Mouse (Mus musculus): ENCODE results near the gene Tgif2. TPM values are rescaled to one million over a fixed set of nuclear protein-coding genes. Genes with fewer than 3 reads are reported as not detected.
"Not testable (repeated sequence)": the region's sequence is repeated elsewhere in the genome, so short reads cannot be mapped to it uniquely, and the experiment has no call there.

Gene Tgif2
- polyA plus RNA-seq, 1 experiment: 19.6 TPM

DNA sequence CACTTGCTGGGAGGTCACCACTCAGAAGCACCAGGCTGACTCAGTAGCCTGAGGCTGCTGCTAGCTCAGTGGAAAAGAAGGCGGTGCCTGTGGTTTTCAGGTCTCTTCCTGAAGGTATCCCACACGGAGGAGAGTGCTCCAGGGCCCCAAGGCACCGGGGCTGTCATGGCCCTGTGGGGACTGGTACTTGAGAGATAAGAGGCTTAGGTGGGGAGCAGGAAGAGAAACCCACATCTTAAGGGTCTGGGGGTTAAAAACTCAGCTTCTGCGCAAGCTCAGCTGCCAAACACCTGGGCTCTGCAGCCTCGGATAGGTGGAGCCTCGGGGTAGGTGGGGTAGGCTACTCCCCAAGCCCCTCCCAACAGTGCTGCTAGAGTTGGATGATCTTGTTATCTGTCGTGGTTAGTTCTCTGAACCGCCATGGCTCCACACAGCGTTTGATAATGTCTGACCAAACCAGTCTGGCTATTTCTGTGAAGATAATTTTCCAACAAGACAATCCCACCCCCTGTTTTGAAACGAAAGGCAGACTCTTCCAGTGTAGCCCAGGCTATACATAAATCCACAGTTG is 42.7 kb downstream of the Tgif2 start:
- no peak overlapping the region for H3K4me3 ChIP-seq (ENCODE audit: insufficient read depth, poor library complexity, severe bottlenecking)
- H3ac ChIP-seq (ENCODE audit: control insufficient read depth, insufficient read length, low read depth): no peak overlapping the region
- TF ChIP-seq CTCF (IDR thresholded peaks at IDR 0.05; ENCODE audit: control insufficient read depth, insufficient read depth, insufficient read length): no peak
- no peak for TF ChIP-seq CEBPB (IDR thresholded peaks at IDR 0.05; ENCODE audit: low read depth)
- TF ChIP-seq USF1 (IDR thresholded peaks at IDR 0.05; ENCODE audit: low read depth): no peak
- no peak for TF ChIP-seq MYOD1 (IDR thresholded peaks at IDR 0.05; ENCODE audit: control insufficient read depth, insufficient read length, low read depth)
- TF ChIP-seq FOSL1 (IDR thresholded peaks at IDR 0.05; ENCODE audit: insufficient read depth, low read length, poor library complexity, severe bottlenecking): no peak
- no peak for TF ChIP-seq MYOG (IDR thresholded peaks at IDR 0.05; ENCODE audit: control insufficient read depth, extremely low read depth, insufficient read length)
- TF ChIP-seq MAX (IDR thresholded peaks at IDR 0.05): no peak
- no peaks in the 10 kb centered on the region for H3K79me3 ChIP-seq (ENCODE audit: low read depth)
- H3K27me3 ChIP-seq (ENCODE audit: control insufficient read depth, insufficient read depth, insufficient read length): no peaks in the 10 kb centered on the region
- H3K79me2 ChIP-seq (ENCODE audit: control insufficient read depth, insufficient read depth): no peaks in the 10 kb centered on the region
- no peaks in the 10 kb centered on the region for H3K36me3 ChIP-seq (ENCODE audit: control insufficient read depth, insufficient read depth)

DNA sequence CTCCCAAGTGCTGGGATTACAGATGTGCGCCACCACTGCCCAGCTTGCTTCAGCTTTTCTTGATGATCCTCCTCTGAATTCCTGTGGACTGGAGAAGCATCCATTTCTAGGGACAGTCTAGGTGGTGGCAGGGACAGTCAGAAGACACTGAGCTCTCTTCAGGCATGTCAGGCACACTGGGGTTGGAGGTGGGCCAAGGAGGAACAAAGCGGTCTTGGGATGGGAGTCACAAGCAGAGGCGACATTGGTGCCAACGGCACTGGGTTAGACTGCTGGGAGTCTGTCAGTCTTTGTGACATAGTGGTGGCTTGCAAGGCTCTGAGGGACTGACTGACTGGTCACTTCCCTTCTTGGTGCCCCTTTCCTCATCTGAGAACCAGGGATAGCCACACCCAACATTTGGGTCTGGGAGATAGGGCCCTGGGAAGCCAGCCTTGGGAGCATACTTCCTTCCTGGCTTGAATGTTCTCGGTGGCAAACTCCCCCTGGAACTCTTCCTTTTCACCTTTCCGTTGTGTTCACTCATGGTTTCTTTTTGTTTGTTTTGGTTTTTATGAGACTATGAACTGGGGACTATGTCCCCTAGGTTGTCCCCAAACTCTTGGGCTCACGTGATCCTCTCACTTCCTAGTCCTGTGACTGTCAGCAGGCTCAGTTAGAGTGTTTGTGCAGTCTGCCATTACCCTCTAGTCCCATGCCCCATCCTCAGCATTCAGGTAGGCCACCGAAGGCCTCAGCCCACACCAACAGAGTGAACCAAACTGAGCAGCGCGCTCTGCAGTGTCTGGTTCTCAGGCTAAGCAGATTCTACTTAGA is 44.8 kb downstream of the Tgif2 start:
- TF ChIP-seq CEBPB (IDR thresholded peaks at IDR 0.05; ENCODE audit: low read depth) (no peak), CTCF (IDR thresholded peaks at IDR 0.05; ENCODE audit: control insufficient read depth, insufficient read depth, insufficient read length) (no peak), MYOG (IDR thresholded peaks at IDR 0.05; ENCODE audit: control insufficient read depth, extremely low read depth, insufficient read length) (no peak), USF1 (IDR thresholded peaks at IDR 0.05; ENCODE audit: low read depth) (no peak), MAX (IDR thresholded peaks at IDR 0.05) (no peak), MYOD1 (IDR thresholded peaks at IDR 0.05; ENCODE audit: control insufficient read depth, insufficient read length, low read depth) (no peak), FOSL1 (IDR thresholded peaks at IDR 0.05; ENCODE audit: insufficient read depth, low read length, poor library complexity, severe bottlenecking) (no peak)
- no peaks in the 10 kb centered on the region for H3K79me3 ChIP-seq (ENCODE audit: low read depth)
- H3ac ChIP-seq (ENCODE audit: control insufficient read depth, insufficient read length, low read depth): no peak overlapping the region
- no peaks in the 10 kb centered on the region for H3K79me2 ChIP-seq (ENCODE audit: control insufficient read depth, insufficient read depth)
- no peak overlapping the region for H3K4me3 ChIP-seq (ENCODE audit: insufficient read depth, poor library complexity, severe bottlenecking)
- H3K36me3 ChIP-seq (ENCODE audit: control insufficient read depth, insufficient read depth): no peaks in the 10 kb centered on the region
- H3K27me3 ChIP-seq (ENCODE audit: control insufficient read depth, insufficient read depth, insufficient read length): no peaks in the 10 kb centered on the region

DNA sequence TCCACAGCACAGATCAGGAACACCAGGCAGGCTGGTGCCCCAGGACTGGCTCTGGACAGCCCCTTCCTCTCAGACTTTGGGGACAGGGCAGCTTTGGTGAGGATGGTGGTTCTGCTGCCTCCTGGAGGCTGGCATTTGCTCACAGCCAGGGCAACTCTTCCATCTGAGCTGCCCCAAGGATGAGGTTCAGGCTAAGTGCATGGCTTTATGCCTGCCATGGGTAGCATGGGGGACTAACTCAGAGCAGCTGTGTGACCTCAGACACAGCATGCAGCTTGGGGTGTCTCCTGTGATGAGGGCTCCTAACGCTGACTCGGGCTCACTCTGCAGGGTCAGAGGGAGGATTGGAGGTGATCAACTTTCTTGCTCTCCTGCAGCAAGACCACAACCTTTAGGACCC is 45.9 kb downstream of the Tgif2 start:
- not testable (repeated sequence) for H3K4me3 ChIP-seq (ENCODE audit: insufficient read depth, poor library complexity, severe bottlenecking); H3K36me3 ChIP-seq (ENCODE audit: control insufficient read depth, insufficient read depth); H3K79me3 ChIP-seq (ENCODE audit: low read depth); H3K79me2 ChIP-seq (ENCODE audit: control insufficient read depth, insufficient read depth); H3K27me3 ChIP-seq (ENCODE audit: control insufficient read depth, insufficient read depth, insufficient read length); H3ac ChIP-seq (ENCODE audit: control insufficient read depth, insufficient read length, low read depth)

- no peaks in the 10 kb centered on the region for H3K79me3 ChIP-seq (ENCODE audit: low read depth)
- TF ChIP-seq FOSL1 (IDR thresholded peaks at IDR 0.05; ENCODE audit: insufficient read depth, low read length, poor library complexity, severe bottlenecking): no peak
- TF ChIP-seq CTCF (IDR thresholded peaks at IDR 0.05; ENCODE audit: control insufficient read depth, insufficient read depth, insufficient read length): no peak
- no peak for TF ChIP-seq MAX (IDR thresholded peaks at IDR 0.05)
- TF ChIP-seq USF1 (IDR thresholded peaks at IDR 0.05; ENCODE audit: low read depth): no peak
- TF ChIP-seq MYOG (IDR thresholded peaks at IDR 0.05; ENCODE audit: control insufficient read depth, extremely low read depth, insufficient read length): no peak
- no peak overlapping the region for H3K4me3 ChIP-seq (ENCODE audit: insufficient read depth, poor library complexity, severe bottlenecking)
- H3K79me2 ChIP-seq (ENCODE audit: control insufficient read depth, insufficient read depth): no peaks in the 10 kb centered on the region
- no peaks in the 10 kb centered on the region for H3K27me3 ChIP-seq (ENCODE audit: control insufficient read depth, insufficient read depth, insufficient read length)
- no peak overlapping the region for H3ac ChIP-seq (ENCODE audit: control insufficient read depth, insufficient read length, low read depth)
- H3K36me3 ChIP-seq (ENCODE audit: control insufficient read depth, insufficient read depth): no peaks in the 10 kb centered on the region
These were observed 46.4 kb downstream of the Tgif2 start for GRCm38 (mm10) chr2:156886084-156886631.

GRCm38 (mm10) chr2:156887017-156887416 is 47.2 kb downstream of the Tgif2 start, which contains the start of gene Sla2:
TSS of gene Sla2 (minus strand) at chr2:156887192.
- Histone ChIP-seq H3K4me3 (ENCODE audit: insufficient read depth, poor library complexity, severe bottlenecking) (no peak within 1 kb of the TSS), H3K27me3 (ENCODE audit: control insufficient read depth, insufficient read depth, insufficient read length) (no peaks in the 10 kb centered on the region), H3K36me3 (ENCODE audit: control insufficient read depth, insufficient read depth) (no peaks in the 10 kb centered on the region), H3K79me2 (ENCODE audit: control insufficient read depth, insufficient read depth) (no peaks in the 10 kb centered on the region), H3ac (ENCODE audit: control insufficient read depth, insufficient read length, low read depth) (no peak within 1 kb of the TSS), H3K79me3 (ENCODE audit: low read depth) (no peaks in the 10 kb centered on the region)
- TF ChIP-seq MYOD1 (IDR thresholded peaks at IDR 0.05; ENCODE audit: control insufficient read depth, insufficient read length, low read depth): no peak
- TF ChIP-seq CTCF (IDR thresholded peaks at IDR 0.05; ENCODE audit: control insufficient read depth, insufficient read depth, insufficient read length): no peak
- TF ChIP-seq MAX (IDR thresholded peaks at IDR 0.05): no peak
- TF ChIP-seq USF1 (IDR thresholded peaks at IDR 0.05; ENCODE audit: low read depth): no peak
- TF ChIP-seq CEBPB (IDR thresholded peaks at IDR 0.05; ENCODE audit: low read depth): no peak
- TF ChIP-seq FOSL1 (IDR thresholded peaks at IDR 0.05; ENCODE audit: insufficient read depth, low read length, poor library complexity, severe bottlenecking): no peak
- TF ChIP-seq MYOG (IDR thresholded peaks at IDR 0.05; ENCODE audit: control insufficient read depth, extremely low read depth, insufficient read length): no peak
